Mouse (Mus musculus): ENCODE measurements at regions not wholly inside any gene's neighbourhood (a gene's known extent, or its start where the extent isn't known, plus 50 kb on each side); places are given as distances from the start of the nearest gene placed in this dataset.

DNA sequence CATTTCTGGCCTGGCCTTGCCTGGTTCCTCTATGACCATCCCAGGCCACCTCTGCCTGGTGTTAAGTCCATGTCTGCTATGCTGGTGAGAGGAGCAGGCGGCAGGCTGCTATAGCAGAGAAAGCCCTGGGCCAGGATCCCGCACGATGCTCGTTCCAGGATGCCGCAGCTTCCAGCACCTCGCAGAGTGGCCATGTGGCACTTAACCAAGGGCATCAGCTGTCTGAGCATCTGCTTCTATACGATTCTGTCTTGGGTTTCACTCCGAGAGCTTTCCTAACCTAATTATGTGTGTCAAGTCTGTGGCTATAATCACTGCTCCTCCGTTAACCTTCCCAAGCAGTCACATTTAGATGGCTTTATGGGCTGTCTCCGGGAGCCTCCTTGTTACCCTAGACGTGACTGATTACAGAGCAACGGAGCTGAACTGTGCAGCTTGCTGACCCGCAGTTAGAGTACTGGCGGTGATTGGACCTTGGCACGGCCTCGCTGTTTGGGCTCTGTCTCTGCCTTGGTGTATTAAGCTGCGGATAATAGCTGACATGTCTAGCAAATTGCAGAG, 64.4 kb downstream of the Ackr3 start:
- DNase-seq: no peak

DNA sequence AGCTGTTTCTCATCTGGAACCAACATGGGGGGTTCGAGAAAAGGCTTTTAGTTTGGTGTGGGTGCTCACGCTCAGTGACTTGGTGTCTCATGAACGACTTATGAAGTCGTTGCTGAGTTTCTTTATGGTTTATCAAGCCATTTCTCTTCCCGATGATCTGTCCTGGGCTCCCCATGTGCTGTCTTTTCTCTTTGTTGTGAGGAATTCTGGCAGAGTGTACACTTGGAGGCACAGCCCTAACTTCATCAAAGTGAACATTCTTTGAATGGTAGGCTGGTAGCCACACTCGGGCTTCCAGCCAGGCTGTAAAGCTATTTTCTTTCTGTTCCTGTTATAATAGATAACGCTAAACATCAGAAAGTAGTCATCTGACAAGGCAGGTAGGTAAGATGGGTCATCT, 65.2 kb downstream of the Ackr3 start:
- DNase-seq: no peak

DNA sequence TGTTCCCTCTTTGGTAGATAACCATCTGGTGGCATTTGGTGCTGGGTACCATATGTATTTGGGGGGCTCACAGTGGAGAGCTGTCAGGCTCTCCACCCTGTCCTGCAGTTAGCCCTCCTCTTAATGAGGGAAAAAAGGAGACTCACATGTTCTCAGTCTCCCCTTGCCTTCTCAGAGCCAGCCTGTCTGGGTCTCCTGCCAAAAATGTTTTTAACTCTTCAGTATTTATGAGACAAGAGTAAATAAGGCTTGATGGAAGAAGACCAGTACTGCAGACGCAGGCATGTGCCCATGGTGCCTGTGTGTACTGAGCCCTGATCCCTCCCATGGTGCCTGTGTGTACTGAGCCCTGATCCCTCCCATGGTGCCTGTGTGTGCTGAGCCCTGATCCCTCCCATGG, 66.1 kb downstream of the Ackr3 start:
- DNase-seq: no peak

DNA sequence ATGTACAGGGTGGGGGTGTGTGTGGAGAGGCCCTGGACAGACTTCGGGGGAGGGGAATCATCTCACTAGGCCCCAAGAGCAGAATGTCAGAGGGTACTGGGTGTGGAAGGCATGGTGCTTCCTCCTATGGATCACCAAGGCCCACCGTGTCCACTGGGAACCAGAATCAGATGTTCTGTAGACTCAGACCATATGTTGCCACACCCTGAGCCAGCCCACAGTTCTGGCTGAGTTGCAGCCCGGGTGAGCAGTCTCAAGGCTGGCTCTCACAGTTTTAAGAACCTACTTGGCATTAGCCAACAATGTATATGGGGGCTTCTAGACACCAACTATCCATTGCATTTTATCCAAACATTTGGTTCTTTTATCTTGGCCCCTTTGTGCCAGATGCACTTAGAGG, 67.5 kb downstream of the Ackr3 start:
- DNase-seq: no peak

GRCm38 (mm10) chr1:90272411-90272810, 68.6 kb downstream of the Ackr3 start:
- DNase-seq: no peak

- no peak for DNase-seq
These were observed 69.2 kb downstream of the Ackr3 start for GRCm38 (mm10) chr1:90272830-90273628.

DNA sequence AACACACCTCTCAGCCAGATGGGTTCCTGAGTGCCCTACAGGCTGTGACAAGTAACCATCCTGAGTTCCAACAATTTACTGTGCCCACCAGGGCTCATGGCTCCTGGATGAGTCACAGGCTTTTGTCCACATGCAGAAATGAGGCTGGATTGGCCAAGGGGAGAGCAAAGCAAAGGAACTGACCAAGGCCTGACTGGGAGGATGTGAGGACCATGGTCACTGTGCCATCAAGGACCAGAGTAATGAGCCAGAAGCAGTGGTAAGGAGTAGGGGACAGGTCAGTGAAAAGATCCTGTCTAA, 69.8 kb downstream of the Ackr3 start:
- no peak for DNase-seq

DNA sequence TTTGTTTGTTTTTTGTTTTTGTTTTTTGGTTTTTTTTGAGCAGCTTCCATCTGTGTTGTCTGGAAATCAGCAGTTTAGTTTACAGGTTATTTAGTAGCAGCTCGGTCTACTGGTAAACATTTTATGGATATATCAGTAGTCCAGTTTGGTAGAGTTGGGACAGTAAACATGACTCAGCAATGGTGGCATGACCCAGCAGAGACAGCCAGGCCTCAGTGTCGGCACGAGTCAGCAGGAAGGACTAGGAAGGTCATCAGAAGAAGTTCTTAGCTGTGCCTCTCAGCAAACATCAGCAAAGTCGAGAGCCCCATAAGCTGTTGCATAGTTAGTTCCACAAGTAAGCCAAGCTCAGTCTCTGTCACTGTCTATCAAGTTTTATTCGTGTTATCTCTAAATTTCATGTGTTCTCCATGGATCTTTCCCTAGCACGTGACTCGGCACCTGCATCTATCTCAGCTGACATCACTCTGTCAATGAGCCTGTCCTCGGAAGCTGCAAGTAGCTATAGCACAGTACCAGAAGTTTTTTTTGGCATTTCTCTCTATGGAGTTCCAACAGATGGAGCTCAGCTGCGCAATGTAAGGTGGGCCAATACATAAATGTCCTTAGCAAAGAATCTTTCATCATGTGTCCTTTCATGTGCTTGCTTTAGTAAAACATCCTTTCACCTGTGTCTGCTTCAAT, 71.3 kb downstream of the Ackr3 start:
- no peak for DNase-seq

DNA sequence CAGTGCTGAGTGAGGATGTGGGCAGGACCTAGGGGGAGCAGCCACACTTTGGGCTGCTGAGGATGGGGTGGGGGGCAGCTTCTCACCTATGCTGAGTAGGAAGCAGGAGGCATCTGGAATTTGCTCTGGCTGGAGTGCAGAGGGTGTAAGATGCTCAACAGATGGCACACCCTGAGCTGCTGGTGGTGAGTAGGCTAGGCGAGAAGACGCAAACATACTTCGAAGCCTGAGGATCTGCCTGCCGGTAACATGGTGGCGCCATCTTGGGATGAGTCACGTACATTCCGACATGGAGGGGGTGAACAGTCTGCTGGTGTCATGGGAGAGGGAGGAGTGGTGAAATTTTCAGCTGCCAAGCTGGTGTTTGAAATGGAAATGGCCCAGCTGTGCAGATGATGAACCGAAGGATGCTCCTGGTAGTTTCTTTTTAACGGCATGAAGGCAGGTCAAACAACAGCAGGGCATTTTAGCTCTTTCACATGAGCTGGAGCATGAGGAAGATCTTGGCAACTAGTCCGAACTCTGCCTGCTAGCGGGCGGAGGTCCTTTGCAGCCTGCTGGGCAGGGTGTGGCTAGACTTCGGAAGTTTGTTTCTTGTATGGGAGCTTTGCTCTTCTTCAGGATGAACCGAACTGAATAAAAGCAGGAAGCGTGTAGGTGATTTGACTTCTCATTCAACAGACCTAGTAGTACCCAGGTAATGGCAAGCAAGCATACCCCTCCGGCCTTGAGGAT, 72.2 kb downstream of the Ackr3 start:
- DNase-seq: no peak

GRCm38 (mm10) chr1:90277486-90278255, 73.9 kb downstream of the Ackr3 start:
- no peak for DNase-seq

DNA sequence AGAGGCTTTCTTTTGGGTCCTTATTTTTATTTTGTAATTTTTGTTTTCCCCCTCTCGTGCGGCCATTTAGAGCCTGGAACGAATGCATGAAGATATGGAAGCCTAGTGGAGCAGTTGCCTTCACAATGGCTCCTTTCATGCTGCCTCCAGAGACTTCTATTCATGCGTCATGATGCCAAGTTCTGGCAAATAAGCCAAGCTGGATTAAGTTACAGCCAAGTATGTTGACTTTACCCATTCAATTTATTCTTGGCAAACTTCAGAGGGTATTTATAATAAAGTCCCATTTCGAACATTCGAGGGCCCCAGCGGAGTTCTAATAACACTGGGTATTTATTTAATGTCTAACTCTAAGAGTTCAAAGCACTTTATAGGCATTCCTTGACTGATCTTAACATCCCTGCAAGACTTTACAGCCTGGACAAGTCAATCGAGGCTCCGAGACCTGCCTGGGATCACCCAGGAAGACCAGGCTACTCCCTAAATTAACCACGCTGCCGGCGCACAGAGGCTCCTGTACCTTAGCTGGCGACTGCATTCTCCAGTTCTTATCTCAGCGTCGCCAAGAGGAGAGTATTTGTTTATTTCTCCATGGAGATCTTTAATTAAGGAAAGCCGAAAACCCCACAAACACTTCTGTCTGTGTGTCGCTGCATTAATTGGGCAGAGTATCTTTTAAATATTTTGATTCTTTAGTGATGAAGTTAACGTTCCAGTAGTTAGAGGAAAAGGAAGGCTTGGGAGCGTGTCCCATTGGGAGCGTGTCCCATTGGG, 75.5 kb downstream of the Ackr3 start:
- no peak for DNase-seq

GRCm38 (mm10) chr1:90280227-90280626, 76.4 kb downstream of the Ackr3 start:
- no peak for DNase-seq

- DNase-seq: no peak
These were observed 77.5 kb downstream of the Ackr3 start for GRCm38 (mm10) chr1:90281255-90281654.

- DNase-seq: no peak
These were observed 78.2 kb downstream of the Ackr3 start for GRCm38 (mm10) chr1:90281956-90282355.

DNA sequence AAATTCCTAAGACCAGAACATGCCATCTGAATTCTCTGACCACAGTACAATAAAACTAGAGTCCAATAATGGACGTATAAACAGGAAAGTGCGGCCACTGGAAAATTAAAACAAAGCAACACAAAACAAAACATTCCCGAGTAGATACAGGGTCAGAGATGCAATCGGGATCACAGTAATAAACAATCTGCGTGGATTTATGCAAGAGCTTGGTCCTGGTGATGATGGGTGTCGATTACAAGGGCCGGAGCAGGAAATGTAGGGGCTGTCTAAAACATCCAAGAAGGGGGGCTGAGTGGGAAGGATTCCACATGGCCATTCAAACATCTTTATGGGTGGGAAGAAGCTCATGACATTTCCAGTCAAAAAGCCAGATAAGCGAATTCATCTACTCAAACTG, 78.6 kb downstream of the Ackr3 start:
- no peak for DNase-seq

GRCm38 (mm10) chr1:90283176-90283775, 79.5 kb downstream of the Ackr3 start:
- DNase-seq: no peak

- DNase-seq: no peak
These were observed 80.3 kb downstream of the Ackr3 start for GRCm38 (mm10) chr1:90283912-90284636.

GRCm38 (mm10) chr1:90285318-90285717, 81.5 kb downstream of the Ackr3 start:
- DNase-seq: peak; percentile 32 to 39

- no peak for DNase-seq
These were observed 83.5 kb downstream of the Ackr3 start for GRCm38 (mm10) chr1:90287251-90287650.

DNA sequence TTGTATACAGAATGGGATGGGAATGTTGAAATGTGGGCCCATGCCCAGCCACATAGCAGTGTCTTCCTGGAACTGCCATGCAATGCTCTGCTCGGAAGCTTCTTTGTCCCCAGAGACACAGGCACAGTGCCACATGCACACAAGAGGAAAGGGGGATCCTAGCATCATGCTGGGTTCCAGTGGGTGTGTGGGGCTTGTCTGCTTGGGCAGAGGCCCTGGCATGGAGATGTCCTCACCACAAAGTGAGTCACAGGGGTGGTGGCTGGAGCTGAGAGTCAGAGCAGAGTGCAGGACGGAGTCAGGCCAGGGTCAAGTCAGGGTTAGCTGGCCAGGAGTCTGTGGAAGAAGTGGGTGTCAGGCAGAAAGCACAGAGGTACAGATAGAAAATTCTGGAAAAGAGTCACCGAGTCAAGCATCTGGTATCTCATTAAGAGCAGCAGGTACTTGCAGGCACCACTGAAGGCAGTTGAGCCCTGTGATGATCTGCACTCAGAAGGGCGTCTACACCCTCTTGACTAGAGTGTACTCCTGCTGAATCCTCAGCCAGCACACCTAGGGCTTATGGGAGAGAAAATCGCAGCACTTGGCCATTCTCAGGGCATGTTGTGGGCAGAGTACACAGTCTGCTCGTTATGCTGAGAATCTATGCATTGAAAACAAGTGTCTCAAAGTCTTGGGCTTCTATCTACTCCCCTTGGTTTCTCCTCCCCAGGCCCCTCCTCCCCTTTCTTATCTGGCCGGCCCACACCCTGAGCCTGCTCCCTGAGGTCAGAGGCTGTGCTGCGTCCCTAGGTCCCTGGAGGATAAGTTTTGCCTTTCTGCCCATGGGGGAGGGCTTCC, 85.3 kb downstream of the Ackr3 start:
- no peak for DNase-seq

Data from cerebellum, postnatal 36 days (tissue).